Mouse (Mus musculus): ENCODE results near the gene Ccnjl. TPM values are rescaled to one million over a fixed set of nuclear protein-coding genes. Genes with fewer than 3 reads are reported as not detected.

Gene Ccnjl
- polyA plus RNA-seq, 1 experiment from 2014 or later = 36.3 TPM

DNA sequence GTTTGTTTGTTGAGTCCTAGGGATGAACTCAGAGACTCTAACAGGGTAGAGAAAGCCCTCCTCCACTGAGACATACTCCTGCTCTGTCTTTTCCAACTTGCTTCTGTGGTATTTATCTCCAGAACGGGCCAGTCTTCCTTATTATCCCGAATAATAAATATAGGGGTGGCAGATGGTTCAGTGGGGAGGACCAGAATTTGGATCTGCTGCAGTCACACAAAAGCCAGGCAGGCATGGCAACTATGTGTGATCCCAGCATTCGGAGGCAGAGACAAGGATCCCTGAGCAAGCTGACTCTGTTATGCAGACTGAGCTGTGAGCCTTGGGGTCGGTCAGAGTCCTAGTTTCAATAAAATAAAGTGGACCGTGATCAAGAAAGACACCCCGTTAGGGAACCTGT, 27.3 kb upstream of the Ccnjl start:
- H3K4me3 ChIP-seq = no peak overlapping the region
- no peaks in the 10 kb centered on the region for H3K27me3 ChIP-seq (ENCODE audit: low read depth, poor library complexity, severe bottlenecking)
- WGBS = 86% methylated on average over 6 of the region's 6 CpGs
- no peaks in the 10 kb centered on the region for H3K9me3 ChIP-seq (replicated peaks)
- no peak for DNase-seq (ENCODE audit: low spot score)
- H3K36me3 ChIP-seq = no peaks in the 10 kb centered on the region
- H3K27ac ChIP-seq = no peak overlapping the region
- no peaks in the 10 kb centered on the region for H3K4me1 ChIP-seq

DNA sequence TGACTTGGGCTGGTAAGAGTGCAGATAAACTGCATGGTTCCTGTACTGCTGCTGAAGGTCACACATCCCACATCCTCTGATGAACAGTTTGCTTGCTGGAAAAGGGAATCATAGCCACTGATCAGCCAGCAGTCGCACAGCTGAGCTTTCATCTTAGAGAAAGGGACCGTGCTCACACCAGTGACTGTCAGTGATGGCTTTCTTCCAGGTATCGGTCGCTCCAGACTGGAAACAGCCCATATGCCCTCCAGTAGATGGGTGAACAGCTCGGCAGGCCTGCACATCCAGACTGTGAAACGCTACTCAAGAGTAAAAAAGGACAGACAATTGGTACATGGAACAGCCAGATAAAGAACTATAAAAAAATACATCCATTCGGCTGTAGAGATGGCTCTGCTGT, 23.4 kb upstream of the Ccnjl start:
- Histone ChIP-seq H3K27ac (no peak overlapping the region), H3K4me3 (no peak overlapping the region), H3K4me1 (no peaks in the 10 kb centered on the region), H3K9me3 (replicated peaks) (no peaks in the 10 kb centered on the region), H3K36me3 (no peaks in the 10 kb centered on the region), H3K27me3 (ENCODE audit: low read depth, poor library complexity, severe bottlenecking) (no peaks in the 10 kb centered on the region)
- 92% methylated on average over 7 of the region's 7 CpGs for whole genome bisulfite sequencing
- no peak for DNase-seq (ENCODE audit: low spot score)

DNA sequence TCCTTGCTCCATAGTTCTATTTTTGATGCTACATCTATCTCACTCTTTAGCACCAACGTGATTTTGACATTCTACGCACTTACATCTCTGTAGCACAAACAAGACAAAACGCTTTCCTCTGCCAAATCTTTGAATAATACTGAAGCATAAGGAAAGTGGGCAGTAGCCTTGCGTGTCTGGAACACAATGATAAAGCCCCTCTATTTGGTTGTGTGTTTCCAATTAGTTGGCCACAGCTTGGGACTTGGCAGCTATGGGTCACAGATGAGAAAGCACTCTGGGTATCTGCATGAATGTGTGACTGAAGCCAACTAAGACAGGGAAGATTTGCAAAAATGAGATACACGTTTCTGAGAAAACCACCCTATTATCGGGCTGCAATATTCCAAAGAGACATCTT, 20.6 kb upstream of the Ccnjl start:
- no peaks in the 10 kb centered on the region for H3K4me1 ChIP-seq
- DNase-seq (ENCODE audit: low spot score) = no peak
- no peaks in the 10 kb centered on the region for H3K9me3 ChIP-seq (replicated peaks)
- H3K4me3 ChIP-seq = no peak overlapping the region
- WGBS = 86% methylated on average over 6 of the region's 6 CpGs
- H3K27me3 ChIP-seq (ENCODE audit: low read depth, poor library complexity, severe bottlenecking) = no peaks in the 10 kb centered on the region
- H3K27ac ChIP-seq = no peak overlapping the region
- H3K36me3 ChIP-seq = no peaks in the 10 kb centered on the region

DNA sequence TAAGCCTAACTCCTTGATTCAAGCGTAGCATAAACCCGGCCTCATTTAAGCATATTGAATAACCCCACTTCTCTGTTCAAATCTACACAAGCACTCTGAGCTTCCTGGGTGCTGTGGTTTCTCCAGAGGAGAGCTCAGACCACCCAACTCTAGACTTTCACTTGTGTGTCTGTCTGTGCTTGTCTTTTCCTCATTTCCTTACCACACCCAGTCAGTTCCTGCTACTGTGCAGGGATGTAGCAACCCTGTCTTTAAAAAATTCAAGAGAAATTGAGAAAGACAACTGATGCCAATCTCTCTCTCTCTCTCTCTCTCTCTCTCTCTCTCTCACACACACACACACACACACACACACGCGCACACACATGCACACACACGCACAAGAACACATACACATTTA, 18.7 kb upstream of the Ccnjl start:
- no peaks in the 10 kb centered on the region for H3K9me3 ChIP-seq (replicated peaks)
- DNase-seq (ENCODE audit: low spot score) = no peak
- no peak overlapping the region for H3K27ac ChIP-seq
- no peaks in the 10 kb centered on the region for H3K27me3 ChIP-seq (ENCODE audit: low read depth, poor library complexity, severe bottlenecking)
- 92% methylated on average over 5 of the region's 5 CpGs for WGBS
- no peaks in the 10 kb centered on the region for H3K36me3 ChIP-seq
- no peaks in the 10 kb centered on the region for H3K4me1 ChIP-seq
- no peak overlapping the region for H3K4me3 ChIP-seq

DNA sequence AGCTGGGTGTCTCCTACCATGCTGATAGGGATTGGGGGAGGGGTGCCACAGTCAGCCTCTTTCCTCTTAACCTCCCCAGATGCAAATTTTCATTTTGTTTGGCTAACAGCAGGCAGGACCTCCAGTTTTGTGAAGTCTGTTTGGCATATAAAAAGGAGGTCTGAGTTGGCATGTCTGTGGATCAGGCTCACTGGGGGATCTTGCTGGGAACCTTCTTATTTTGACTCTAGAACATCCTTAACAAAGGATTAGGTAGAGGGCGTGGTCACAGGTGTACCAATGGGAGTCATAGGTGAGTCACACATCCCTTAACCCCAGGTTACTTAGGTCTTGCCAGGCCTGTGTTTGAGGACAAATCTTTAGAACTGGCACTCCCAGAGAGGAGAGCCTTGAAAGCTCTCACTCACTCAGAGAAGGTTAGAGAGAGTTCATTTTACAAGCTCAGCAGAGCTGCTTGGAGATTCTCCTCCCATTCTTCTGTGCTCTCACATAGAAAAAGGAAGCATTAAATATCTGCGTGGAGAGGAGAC, 15.9 kb upstream of the Ccnjl start:
- no peaks in the 10 kb centered on the region for H3K36me3 ChIP-seq
- 73% methylated on average over 2 of the region's 2 CpGs for WGBS
- H3K4me1 ChIP-seq = peaks cover 8% of the 10 kb centered on the region
- no peak overlapping the region for H3K27ac ChIP-seq
- H3K9me3 ChIP-seq (replicated peaks) = no peaks in the 10 kb centered on the region
- no peak for DNase-seq (ENCODE audit: low spot score)
- H3K4me3 ChIP-seq = no peak overlapping the region
- no peaks in the 10 kb centered on the region for H3K27me3 ChIP-seq (ENCODE audit: low read depth, poor library complexity, severe bottlenecking)

DNA sequence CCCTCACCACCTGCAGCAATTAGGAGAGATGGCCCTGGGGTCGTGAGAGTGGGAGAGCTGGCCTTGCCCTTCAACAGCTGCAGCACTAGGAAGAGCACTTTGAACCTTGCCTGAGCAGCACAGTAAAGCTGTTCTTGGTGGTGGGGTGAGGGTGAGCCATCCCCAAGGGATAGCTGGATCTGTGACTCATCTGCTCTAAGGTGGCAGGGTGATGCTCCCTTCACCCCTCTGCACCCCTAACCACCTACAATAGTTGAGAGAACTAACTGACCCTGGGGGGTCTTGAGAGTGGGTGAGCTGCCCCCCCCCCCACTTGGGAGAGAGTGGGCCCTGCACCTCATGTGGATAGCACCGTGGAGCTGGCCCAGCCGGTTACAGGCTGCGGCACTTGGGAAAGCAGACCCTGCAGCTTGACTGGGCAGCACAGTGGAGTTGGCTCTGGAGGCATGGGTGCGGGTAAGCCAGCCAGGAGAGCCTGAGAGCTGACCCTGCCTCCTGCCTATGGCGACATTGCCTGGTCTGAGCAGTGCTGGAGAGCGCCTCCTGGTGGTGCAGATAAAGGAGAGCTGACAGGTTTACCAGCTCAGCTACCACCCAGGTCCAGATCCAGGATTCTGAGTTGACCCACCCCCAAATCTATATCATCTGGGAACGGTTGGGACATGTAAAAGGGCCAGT, 12.1 kb upstream of the Ccnjl start:
- Histone ChIP-seq H3K36me3 (no peaks in the 10 kb centered on the region), H3K4me1 (peaks cover 16% of the 10 kb centered on the region), H3K4me3 (no peak overlapping the region), H3K27me3 (ENCODE audit: low read depth, poor library complexity, severe bottlenecking) (no peaks in the 10 kb centered on the region), H3K9me3 (replicated peaks) (no peaks in the 10 kb centered on the region), H3K27ac (peak overlapping the region; percentile 10; the same call in 1 of the 2 replicates)
- DNase-seq (ENCODE audit: low spot score) = peak; percentile 71
- 36% methylated on average over 8 of the region's 8 CpGs for WGBS

DNA sequence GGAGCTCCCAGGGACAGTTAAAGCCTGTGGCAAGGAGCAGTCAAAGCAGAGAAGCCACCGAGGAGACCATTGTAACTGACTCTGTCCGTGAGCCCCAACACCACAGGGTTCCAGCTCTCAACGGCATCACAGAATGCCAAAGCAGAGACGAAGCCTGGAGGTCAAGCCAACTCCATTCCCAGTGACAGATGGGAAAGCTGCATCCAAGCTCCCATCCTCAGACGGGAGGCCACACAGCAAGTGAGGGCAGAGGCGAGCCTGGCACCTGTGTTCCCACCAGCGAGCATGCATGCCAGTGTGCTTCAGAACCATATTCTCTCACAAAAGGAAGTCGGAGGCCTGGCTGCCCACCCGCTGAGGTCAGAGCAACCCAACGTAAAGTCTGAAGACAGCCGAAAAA, 10.9 kb upstream of the Ccnjl start:
- Histone ChIP-seq H3K4me3 (no peak overlapping the region), H3K36me3 (no peaks in the 10 kb centered on the region), H3K9me3 (replicated peaks) (no peaks in the 10 kb centered on the region), H3K27me3 (ENCODE audit: low read depth, poor library complexity, severe bottlenecking) (no peaks in the 10 kb centered on the region), H3K4me1 (peaks cover 16% of the 10 kb centered on the region), H3K27ac (no peak overlapping the region)
- no peak for DNase-seq (ENCODE audit: low spot score)
- 88% methylated on average over 11 of the region's 11 CpGs for WGBS

DNA sequence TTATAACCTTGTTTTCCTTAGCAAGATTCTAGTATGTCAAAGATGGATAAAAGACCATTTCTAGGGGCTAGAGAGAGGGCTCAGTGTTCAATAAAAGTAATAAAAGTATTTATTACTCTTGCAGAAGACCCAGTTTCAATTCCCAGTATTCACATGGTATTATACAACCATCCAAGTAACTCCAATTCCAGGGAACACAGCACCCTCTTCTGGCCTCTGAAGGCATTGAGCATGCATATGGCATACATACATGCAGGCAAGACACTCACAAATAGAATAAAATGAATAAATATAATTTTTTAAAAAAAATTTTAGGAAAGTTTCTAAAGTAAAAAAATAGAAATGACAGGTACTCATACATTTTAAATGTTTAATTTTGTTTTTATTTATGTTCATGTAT, 10.5 kb upstream of the Ccnjl start:
- H3K27ac ChIP-seq = no peak overlapping the region
- no peak overlapping the region for H3K4me3 ChIP-seq
- no peaks in the 10 kb centered on the region for H3K27me3 ChIP-seq (ENCODE audit: low read depth, poor library complexity, severe bottlenecking)
- H3K9me3 ChIP-seq (replicated peaks) = no peaks in the 10 kb centered on the region
- H3K4me1 ChIP-seq = peaks cover 16% of the 10 kb centered on the region
- no peak for DNase-seq (ENCODE audit: low spot score)
- H3K36me3 ChIP-seq = no peaks in the 10 kb centered on the region

DNA sequence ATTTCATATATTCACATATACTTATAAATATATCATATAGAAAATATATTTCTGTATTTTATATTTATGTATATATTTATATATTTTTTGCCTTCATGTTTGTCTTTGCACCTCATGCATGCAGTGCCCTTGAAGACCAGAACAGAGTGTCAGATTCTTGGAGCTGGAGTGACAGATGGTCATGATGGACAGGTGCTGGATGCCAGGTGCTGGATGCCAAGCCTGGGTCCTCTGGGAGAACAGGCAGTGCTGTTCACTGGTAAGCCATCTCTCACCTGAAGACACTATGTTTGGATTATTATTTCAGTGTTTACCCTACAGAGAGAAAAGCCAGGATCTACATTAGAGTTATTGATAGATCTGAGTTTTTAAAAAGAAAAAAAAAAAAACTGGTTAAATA, 9.8 kb upstream of the Ccnjl start:
- H3K36me3 ChIP-seq = no peaks in the 10 kb centered on the region
- H3K27me3 ChIP-seq (ENCODE audit: low read depth, poor library complexity, severe bottlenecking) = no peaks in the 10 kb centered on the region
- no peak overlapping the region for H3K4me3 ChIP-seq
- no peak overlapping the region for H3K27ac ChIP-seq
- DNase-seq (ENCODE audit: low spot score) = no peak
- H3K9me3 ChIP-seq (replicated peaks) = no peaks in the 10 kb centered on the region
- peaks cover 16% of the 10 kb centered on the region for H3K4me1 ChIP-seq

DNA sequence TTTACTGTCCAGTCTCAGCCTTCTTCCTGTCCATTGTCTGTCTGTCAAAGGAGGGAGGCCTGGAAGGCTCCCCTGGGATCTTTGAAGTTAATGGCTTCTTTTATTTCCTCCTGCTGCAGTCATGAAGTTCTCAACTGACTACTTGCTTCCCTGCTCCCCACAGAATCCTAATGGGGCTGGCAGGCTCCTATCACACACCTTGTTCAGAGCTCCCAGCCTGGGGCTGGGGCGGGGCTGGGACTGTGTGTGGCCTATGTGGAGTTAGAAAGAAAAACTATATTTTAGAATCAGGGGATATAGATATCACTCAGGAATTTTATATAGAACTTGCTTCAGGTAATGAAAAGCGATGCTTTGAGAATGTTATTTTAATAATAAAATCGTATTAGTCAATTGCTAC, 8.1 kb upstream of the Ccnjl start:
- Histone ChIP-seq H3K4me3 (no peak overlapping the region), H3K27me3 (ENCODE audit: low read depth, poor library complexity, severe bottlenecking) (no peaks in the 10 kb centered on the region), H3K4me1 (peaks cover 17% of the 10 kb centered on the region), H3K36me3 (no peaks in the 10 kb centered on the region), H3K27ac (no peak overlapping the region), H3K9me3 (replicated peaks) (no peaks in the 10 kb centered on the region)
- DNase-seq (ENCODE audit: low spot score) = no peak
- WGBS = 83% methylated on average over 3 of the region's 3 CpGs

DNA sequence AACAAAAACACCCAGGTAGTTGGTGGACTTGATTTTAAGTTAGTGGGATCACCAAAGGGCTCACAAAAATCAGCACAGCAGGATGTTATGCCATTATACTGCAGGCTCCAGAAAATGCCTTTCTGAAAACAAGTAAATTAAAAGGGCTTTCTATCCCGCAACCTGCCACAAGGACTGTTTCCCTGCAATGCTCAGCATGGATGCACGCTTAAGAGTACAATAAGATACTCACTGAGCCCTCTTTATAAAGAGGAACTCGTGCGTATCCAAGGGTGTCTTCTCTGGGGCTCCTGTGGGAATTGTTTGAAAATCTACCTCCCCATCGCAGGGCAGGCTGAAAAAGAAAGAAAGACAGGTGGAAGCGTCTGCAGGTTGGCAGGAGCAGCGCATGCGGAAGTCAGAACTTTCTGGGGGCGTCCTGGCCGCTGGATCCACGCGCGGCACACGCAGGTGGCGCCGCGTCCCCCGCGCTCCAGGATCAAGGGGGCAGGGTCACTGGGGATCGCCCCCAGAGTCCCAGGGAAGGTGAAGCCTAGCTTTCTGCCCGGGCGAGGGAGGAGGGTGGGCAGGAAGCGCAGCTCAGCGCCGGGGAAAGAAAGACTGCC, 404 bp upstream of the Ccnjl start:
- H3K27ac ChIP-seq = peak overlapping the region; percentile 99
- H3K36me3 ChIP-seq = peaks cover 29% of the 10 kb centered on the region
- H3K27me3 ChIP-seq (ENCODE audit: low read depth, poor library complexity, severe bottlenecking) = no peaks in the 10 kb centered on the region
- H3K9me3 ChIP-seq (replicated peaks) = no peaks in the 10 kb centered on the region
- peak overlapping the region; percentile 81 for H3K4me3 ChIP-seq
- H3K4me1 ChIP-seq = peaks cover 31% of the 10 kb centered on the region
- under 1% methylated on average over 25 of the region's 25 CpGs for WGBS
- DNase-seq (ENCODE audit: low spot score) = no peak

DNA sequence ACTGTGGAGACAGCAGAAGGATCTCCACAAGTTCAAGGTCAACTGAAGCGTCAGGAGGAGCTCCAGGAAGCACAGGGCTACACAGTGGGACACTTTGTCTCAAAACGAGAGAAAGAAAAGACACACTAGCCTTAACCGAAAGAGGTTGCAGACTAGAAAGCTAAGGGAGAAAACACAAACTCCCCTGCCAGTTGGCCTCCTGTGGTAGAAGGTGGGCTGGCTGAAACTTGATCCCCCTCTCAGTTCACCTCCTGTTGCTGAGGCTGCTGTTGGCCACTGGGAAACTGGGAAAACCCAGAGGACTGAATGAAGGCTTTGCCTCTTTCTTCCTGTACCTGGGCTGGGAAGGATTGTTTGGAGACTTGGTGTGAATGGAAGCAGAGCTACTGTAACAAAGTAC, 1.5 kb downstream of the Ccnjl start:
- DNase-seq (ENCODE audit: low spot score) = peak; percentile 57
- Histone ChIP-seq H3K27ac (peak overlapping the region; percentile 99), H3K4me1 (peaks cover 31% of the 10 kb centered on the region), H3K27me3 (ENCODE audit: low read depth, poor library complexity, severe bottlenecking) (no peaks in the 10 kb centered on the region), H3K4me3 (peak overlapping the region; percentile 81), H3K9me3 (replicated peaks) (no peaks in the 10 kb centered on the region), H3K36me3 (peaks cover 47% of the 10 kb centered on the region)
- 9% methylated on average over 3 of the region's 3 CpGs for WGBS

DNA sequence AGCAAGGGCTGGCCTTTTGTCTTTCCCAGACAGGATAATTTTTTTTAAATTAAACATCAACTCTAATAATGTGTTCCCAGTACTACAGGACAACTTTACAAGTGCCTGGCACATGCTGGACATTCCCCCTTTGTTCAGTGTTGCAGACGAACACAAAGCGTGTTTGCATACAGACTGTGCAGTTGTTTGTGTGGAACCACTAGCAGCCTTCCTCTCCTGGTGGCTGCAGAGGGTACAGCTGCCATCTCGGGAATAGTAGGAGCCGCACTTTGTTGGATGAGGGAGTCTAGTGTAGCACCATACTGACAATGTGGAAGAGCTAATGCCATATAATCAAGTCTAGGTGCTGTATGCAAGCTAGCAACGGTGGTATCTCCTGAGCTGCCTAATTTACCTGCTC, 3.0 kb downstream of the Ccnjl start:
- no peak for DNase-seq (ENCODE audit: low spot score)
- WGBS = 86% methylated on average over 5 of the region's 5 CpGs
- peaks cover 31% of the 10 kb centered on the region for H3K4me1 ChIP-seq
- peaks cover 63% of the 10 kb centered on the region for H3K36me3 ChIP-seq
- no peaks in the 10 kb centered on the region for H3K9me3 ChIP-seq (replicated peaks)
- no peak overlapping the region for H3K4me3 ChIP-seq
- no peaks in the 10 kb centered on the region for H3K27me3 ChIP-seq (ENCODE audit: low read depth, poor library complexity, severe bottlenecking)
- H3K27ac ChIP-seq = no peak overlapping the region

DNA sequence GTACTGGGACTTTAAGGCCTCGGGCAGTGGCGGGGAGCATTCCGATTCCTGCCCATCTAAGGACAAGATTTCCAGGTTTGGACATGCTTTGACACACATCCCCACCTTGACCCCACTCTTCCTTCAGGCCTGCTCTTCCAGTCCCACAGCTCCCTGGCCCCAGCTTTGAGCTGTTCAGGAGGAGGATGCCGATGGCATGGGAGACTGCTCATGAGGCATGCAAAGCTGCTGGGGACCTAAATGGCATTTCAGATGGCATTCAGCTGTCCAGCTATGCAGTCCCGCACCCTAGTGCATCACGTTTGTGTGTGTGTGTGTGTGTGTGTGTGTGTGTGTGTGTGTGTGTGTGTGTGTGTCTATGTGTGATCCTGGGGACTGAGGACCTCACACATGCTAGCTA, 8.5 kb downstream of the Ccnjl start:
- H3K36me3 ChIP-seq = peaks cover 86% of the 10 kb centered on the region
- peaks cover 35% of the 10 kb centered on the region for H3K4me1 ChIP-seq
- no peak for DNase-seq (ENCODE audit: low spot score)
- WGBS = 83% methylated on average over 6 of the region's 6 CpGs
- H3K4me3 ChIP-seq = no peak overlapping the region
- no peak overlapping the region for H3K27ac ChIP-seq
- no peaks in the 10 kb centered on the region for H3K9me3 ChIP-seq (replicated peaks)
- H3K27me3 ChIP-seq (ENCODE audit: low read depth, poor library complexity, severe bottlenecking) = no peaks in the 10 kb centered on the region

Measured in limb, embryonic 10.5 days (tissue).